Mouse (Mus musculus) kidney, postnatal 4 days (tissue): Measurements from ENCODE around the gene Fads2.

Experiments used
- DNase-seq, 2 experiments: peaks; one replicate each; pipeline ENCODE4 v3.0.0; 2021; ENCODE audit warnings: mixed read lengths in 2 of 2

Gene Fads2

GRCm38 (mm10) chr19:10059911-10060567 is 41.5 kb downstream of the Fads2 start:
- DNase-seq: peak; percentile 47 to 69

- DNase-seq: no peak
These were observed 42.6 kb downstream of the Fads2 start for GRCm38 (mm10) chr19:10058876-10059427.

GRCm38 (mm10) chr19:10058352-10058825 is 43.2 kb downstream of the Fads2 start:
- DNase-seq: no peak

GRCm38 (mm10) chr19:10057486-10058351 is 43.8 kb downstream of the Fads2 start:
- peak; percentile 83 to 90 for DNase-seq

- DNase-seq: no peak
These were observed 44.9 kb downstream of the Fads2 start for GRCm38 (mm10) chr19:10056686-10057085.

- DNase-seq: peak in 1 of 2 experiments; percentile 45
These were observed 45.5 kb downstream of the Fads2 start for GRCm38 (mm10) chr19:10055783-10056660.

GRCm38 (mm10) chr19:10055261-10055660 is 46.3 kb downstream of the Fads2 start:
- DNase-seq: no peak

- DNase-seq: no peak
These were observed 47.0 kb downstream of the Fads2 start for GRCm38 (mm10) chr19:10054361-10055075.

- DNase-seq: peak in 1 of 2 experiments; percentile 35
These were observed 47.8 kb downstream of the Fads2 start for GRCm38 (mm10) chr19:10053692-10054260.

GRCm38 (mm10) chr19:10052698-10053097 is 48.8 kb downstream of the Fads2 start:
- no peak for DNase-seq

GRCm38 (mm10) chr19:10050438-10050837 is 51.1 kb downstream of the Fads2 start:
- no peak for DNase-seq

- no peak for DNase-seq
These were observed 52.0 kb downstream of the Fads2 start for GRCm38 (mm10) chr19:10049533-10049932.

- no peak for DNase-seq
These were observed 54.6 kb downstream of the Fads2 start for GRCm38 (mm10) chr19:10046983-10047382.

- no peak for DNase-seq
These were observed 55.2 kb downstream of the Fads2 start for GRCm38 (mm10) chr19:10046346-10046745.

- no peak for DNase-seq
These were observed 55.8 kb downstream of the Fads2 start for GRCm38 (mm10) chr19:10045707-10046106.

GRCm38 (mm10) chr19:10043643-10044042 is 57.9 kb downstream of the Fads2 start:
- peak in 1 of 2 experiments; percentile 57 for DNase-seq

GRCm38 (mm10) chr19:10042816-10043215 is 58.7 kb downstream of the Fads2 start:
- no peak for DNase-seq

- DNase-seq: no peak
These were observed 59.3 kb downstream of the Fads2 start for GRCm38 (mm10) chr19:10042232-10042631.

GRCm38 (mm10) chr19:10041388-10042148 is 60.0 kb downstream of the Fads2 start, which contains the start of gene Fads3:
Gene Fads3, plus strand, starts transcription at chr19:10041569.
- peak; percentile 86 to 90 for DNase-seq

GRCm38 (mm10) chr19:10040866-10041387 is 60.6 kb downstream of the Fads2 start:
- DNase-seq: no peak
